Mouse (Mus musculus): ENCODE measurements at regions not wholly inside any gene's neighbourhood (a gene's known extent, or its start where the extent isn't known, plus 50 kb on each side); places are given as distances from the start of the nearest gene placed in this dataset.
A peak's percentile ranks its signal among the peaks of the same experiment; 100 is the strongest.

GRCm38 (mm10) chr3:58089344-58090139 lies 241.7 kb upstream of the Pfn2 start:
- no peak for DNase-seq

GRCm38 (mm10) chr3:58090396-58090795 lies 242.5 kb upstream of the Pfn2 start:
- DNase-seq, result no peak

DNA sequence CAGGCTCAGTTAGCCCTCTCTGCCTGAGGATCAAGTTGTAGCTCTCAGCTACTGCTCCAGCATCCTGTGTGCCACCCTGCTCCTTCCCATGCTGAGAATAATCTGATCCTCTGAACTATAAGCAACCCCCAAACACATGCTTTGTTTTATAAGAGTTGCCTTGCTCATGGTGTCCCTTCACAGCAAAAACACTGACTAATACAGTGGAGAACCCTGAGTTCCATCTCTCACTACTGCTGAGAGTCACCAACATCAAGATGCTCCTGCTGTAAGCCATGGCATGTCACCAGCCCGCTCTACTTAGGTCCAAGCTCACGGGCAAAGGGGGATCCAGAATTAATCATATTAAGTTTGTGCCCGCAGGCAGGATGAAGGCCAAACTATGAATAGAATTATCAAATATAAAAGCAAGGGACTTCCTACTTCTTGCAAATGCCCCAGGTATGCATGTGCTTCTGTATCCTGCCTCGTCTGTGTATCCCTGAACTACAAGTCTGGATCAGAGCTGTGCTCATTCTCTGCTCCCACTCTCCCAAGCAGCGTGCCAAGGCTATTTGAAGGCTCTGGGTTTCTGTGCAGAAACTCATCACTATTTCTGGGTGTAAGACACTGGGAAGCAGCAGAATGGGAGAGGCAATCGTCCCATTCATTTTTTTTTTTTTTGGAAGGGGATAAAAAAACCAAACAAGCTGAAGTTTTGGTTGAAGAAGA lies 243.7 kb upstream of the Pfn2 start:
- no peak for DNase-seq

DNA sequence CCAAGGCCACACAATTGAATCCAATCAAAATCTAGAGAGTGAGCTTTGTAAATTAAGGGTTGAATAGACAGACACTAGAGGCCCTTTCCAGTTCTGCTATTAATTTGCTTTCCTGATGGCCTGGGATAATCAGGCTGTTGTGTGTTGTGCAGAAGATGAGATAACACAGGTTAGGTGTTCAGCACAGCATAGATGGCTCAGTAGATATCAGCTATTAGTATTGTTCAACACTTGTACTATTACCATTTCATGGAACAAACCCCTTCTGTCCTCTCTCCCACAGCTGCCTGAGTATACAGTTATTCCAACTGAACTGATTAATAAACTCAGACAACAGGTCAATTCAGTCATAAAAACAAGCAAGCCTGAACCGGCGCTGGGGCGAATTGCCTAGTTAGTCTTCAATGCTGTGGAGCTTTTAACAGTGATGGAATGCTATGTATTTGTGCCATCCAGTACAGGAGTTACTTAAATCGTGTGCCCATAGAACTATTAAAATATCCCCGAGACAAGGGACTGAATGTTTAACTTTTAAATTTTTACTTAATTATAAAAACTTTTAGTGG lies 263.1 kb upstream of the Pfn2 start:
- no peak for DNase-seq

- no peak for DNase-seq
Observed at GRCm38 (mm10) chr3:58112431-58112856, 264.6 kb upstream of the Pfn2 start.

- DNase-seq, result no peak
Observed at GRCm38 (mm10) chr3:58113941-58114340, 266.1 kb upstream of the Pfn2 start.

- no peak for DNase-seq
Observed at GRCm38 (mm10) chr3:58115511-58115910, 267.6 kb upstream of the Pfn2 start.

- no peak for DNase-seq
Observed at GRCm38 (mm10) chr3:58116848-58117247, 269.0 kb upstream of the Pfn2 start.

GRCm38 (mm10) chr3:58120051-58120450 lies 272.2 kb upstream of the Pfn2 start:
- no peak for DNase-seq

- DNase-seq, result peak; percentile 85
Observed at GRCm38 (mm10) chr3:58122456-58123359, 274.8 kb upstream of the Pfn2 start.

- DNase-seq, result no peak
Observed at GRCm38 (mm10) chr3:58123396-58124077, 275.7 kb upstream of the Pfn2 start.

- DNase-seq, result no peak
Observed at GRCm38 (mm10) chr3:58124886-58125285, 277.0 kb upstream of the Pfn2 start.

DNA sequence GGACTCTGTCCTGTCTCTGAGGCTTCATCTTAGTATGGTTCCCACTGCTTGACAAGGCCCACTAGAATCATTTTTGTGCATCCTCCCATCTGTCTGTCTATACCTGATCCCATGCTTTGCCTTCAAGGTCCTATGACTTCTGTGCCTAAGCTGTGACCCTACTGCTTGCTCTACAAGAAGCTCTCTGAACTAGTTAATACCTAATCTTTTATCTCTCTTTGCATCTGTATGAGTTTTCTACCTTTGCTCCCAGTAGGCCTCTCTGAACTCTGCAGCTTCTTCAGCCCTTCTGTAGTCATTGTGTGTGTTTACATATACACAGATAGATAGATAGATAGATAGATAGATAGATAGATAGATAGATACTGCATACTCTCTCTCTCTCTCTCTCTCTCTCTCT lies 279.1 kb upstream of the Pfn2 start:
- DNase-seq, result no peak

GRCm38 (mm10) chr3:58128059-58128458 lies 280.2 kb upstream of the Pfn2 start:
- DNase-seq, result no peak

DNA sequence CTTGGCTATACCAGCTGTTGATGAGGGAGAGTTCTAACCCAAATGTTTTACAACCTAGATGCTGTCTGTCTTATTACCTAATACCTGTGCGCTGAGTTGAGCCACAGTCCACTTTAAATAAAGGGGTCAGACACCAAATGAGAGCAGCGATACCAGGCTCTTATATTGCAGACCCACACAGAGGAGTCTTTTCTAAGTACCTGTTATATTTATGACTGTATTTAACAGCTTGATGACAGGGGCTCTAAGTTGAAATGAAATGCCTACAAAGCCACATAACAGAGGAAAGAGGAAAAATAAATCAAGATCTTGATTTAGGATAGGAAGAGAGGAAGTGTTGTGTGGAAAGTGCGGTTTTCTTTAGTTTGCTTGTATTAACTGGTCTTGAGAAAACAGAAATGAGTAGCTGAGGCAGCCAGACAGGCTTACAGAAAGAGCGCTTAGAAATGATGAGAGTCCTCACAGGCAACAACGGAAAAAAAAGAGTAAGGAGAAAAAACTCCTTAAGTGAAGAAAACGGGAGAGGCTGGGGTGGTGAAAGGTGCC lies 281.6 kb upstream of the Pfn2 start:
- DNase-seq, result no peak

DNA sequence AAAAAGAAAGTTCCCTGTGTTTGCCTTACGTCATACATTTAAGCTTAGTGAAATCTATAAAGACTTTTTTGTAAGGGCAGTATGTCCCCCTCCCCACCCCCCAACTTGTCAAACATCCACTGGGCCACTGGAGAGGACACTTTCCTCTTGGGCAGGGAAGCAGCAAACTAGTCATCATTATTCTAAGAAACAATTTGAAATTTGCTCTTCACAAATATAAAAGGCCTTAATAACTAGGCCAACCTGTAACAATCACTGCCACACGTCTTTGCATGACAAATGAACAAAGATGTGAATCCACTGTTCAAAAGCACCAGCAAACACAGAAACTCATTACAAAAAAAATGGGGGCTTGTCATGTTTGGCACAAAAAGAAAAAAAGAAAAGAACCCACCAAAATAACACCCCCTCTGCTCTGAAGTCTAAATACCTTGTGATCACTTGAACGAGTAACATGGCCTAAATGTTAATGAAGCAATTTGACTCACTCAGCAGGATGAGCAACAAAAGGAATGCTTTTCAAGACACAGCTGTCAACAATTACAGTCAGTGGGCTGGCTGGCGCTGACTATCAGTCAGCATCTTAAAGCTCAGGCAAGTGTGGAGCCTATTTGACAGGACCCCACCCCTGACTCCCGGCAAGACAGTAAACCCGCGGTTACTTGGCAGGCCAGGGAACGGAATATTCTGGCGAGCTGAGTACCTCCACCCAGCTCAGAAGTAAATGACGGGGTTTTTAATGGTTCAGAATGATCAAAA lies 278.7 kb upstream of the Tsc22d2 start:
- no peak for DNase-seq

DNA sequence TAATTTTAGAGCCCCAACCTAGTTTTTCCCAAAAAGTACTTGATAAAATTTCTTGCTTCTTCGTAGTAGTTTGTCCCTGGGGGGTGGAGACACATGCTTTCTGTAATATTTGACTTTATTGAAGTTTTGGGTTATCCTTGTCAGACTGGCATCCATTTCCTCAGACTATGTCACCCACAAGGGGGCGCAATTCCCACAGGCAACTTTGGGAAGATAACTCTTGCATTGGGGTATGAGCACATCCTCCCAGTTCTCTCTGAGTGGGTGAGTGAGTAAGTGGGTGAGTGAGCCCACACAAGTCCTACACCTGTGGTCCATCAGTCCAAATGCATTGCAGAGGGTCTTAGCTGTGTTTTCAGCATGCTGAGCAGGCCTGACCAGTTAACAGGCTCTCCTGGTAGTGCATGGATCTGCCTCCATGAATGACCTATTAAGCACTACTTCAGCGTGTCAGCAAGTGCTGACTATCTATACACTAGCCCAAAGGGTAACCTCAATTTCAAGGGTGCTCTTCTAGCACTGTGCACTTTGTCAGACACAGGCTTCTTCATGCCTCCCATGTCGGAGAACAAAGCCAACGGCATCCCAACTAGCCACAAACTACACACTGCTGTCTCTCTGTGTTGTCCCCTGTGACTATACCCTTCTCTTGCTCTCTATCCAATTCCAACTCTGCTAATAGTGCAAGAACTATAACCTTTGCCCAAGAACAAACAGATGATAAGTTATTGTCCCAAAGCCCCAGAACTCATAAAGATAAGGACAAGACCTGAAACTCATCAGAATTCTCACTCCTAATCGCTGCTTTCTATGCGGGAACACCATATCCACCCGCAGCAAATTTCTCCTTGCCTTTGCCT lies 275.6 kb upstream of the Tsc22d2 start:
- DNase-seq, result peak; percentile 76

DNA sequence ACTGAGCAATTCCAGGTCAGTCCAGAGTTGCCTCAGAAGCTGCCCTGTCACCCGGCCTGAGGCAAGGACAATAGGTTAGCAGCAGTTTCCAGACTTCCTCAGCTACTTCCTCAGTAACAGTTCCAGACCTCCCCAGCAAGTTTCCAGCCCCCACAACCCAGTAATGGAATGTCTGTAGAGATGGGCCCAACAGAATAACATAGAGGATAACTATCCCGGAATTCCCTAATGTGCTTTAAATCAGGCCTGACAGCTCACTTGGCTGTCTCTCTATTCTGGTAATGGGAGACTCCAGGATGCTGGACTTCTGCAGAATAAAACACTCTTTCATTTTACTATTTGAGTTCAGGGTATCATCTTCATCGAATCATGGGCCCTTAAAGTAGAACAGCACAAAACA lies 268.4 kb upstream of the Tsc22d2 start:
- no peak for DNase-seq

GRCm38 (mm10) chr3:58146762-58147161 lies 267.8 kb upstream of the Tsc22d2 start:
- DNase-seq, result no peak

DNA sequence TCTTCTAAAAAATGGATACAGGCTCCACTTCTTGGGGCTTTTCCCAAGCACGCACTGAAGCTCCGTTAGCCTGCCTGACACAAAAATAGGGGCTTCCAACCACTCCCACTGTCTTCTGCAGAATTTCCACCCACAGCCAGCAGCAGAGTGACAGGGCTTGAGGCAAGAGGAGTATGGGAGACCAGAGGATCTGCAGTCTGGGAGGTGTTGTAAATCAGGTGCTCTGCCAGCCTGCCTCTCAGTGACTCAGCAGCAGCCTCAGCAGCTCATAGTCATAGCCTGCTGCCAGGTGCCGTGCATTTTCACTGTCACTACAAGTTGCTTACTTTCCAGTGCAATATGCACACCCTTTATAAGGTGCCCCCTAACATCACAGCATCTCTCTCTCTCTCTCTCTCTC lies 261.4 kb upstream of the Tsc22d2 start:
- DNase-seq, result no peak

Measured in heart, postnatal 4 days (tissue).